Mouse (Mus musculus) ES-E14 (cell line): Measurements from ENCODE around the gene Rasgef1b. TPM values are rescaled to one million over a fixed set of nuclear protein-coding genes. Genes with fewer than 3 reads are reported as not detected.

ENCODE experiments used
- DNase-seq: peaks from one replicate; pipeline ENCODE4 v3.0.0-alpha.2; 2013; ENCODE audit warnings: low read depth, low spot score
- H3K27ac ChIP-seq: 2 replicates; pipeline ENCODE4 v1.5.1; 2012; ENCODE audit warnings: low read depth, mild to moderate bottlenecking, low read length, moderate library complexity, mixed read lengths; ENCODE audit not compliant: poor library complexity, insufficient read depth, severe bottlenecking
- H3K36me3 ChIP-seq: 2 replicates; pipeline ENCODE4 v1.6.1; 2012; ENCODE audit warnings: mild to moderate bottlenecking, low read length, moderate library complexity, mixed read lengths; ENCODE audit not compliant: control insufficient read depth, poor library complexity, insufficient read depth, severe bottlenecking
- H3K4me1 ChIP-seq, 2 experiments: fragments of 150-350 bp in 1 of 2; sonication (generic) in 1 of 2; 2 replicates each; pipeline ENCODE4 v1.6.1; 2012; ENCODE audit warnings: low read length in 2 of 2, mild to moderate bottlenecking in 1 of 2, mixed read lengths in 1 of 2; ENCODE audit not compliant: control insufficient read depth in 2 of 2, insufficient read depth in 2 of 2, poor library complexity in 1 of 2
- H3K4me3 ChIP-seq, 2 experiments: fragments of 150-350 bp in 1 of 2; sonication (generic) in 1 of 2; 2 replicates each; pipeline ENCODE4 v1.5.1; 2012; ENCODE audit warnings: low read length in 2 of 2, low read depth in 1 of 2, mild to moderate bottlenecking in 1 of 2, mixed read lengths in 1 of 2; ENCODE audit not compliant: insufficient read depth in 1 of 2, poor library complexity in 1 of 2, severe bottlenecking in 1 of 2
- H3K9ac ChIP-seq: 2 replicates; pipeline ENCODE4 v1.6.1; 2012; ENCODE audit warnings: low read depth, mild to moderate bottlenecking, low read length, mixed read lengths; ENCODE audit not compliant: poor library complexity, insufficient read depth, severe bottlenecking
- H3K9me3 ChIP-seq: fragments of 150-350 bp; sonication (generic); 2 replicates; pipeline ENCODE4 v1.6.1; 2012; ENCODE audit warnings: low read depth, mild to moderate bottlenecking, low read length; ENCODE audit not compliant: control insufficient read depth, insufficient read depth
- CHD2 ChIP-seq: IDR thresholded peaks from 2 replicates; pipeline ENCODE4 v1.6.1; 2014; ENCODE audit warnings: mild to moderate bottlenecking, low read depth, low read length, inconsistent platforms
- HCFC1 ChIP-seq: IDR thresholded peaks from 2 replicates; pipeline ENCODE4 v1.6.1; 2012; ENCODE audit warnings: low read length, inconsistent platforms, borderline replicate concordance; ENCODE audit not compliant: insufficient read depth
- MAFK ChIP-seq: IDR thresholded peaks from 2 replicates; pipeline ENCODE4 v1.6.1; 2014; ENCODE audit warnings: mild to moderate bottlenecking, low read depth, low read length, inconsistent platforms; ENCODE audit not compliant: insufficient read depth
- ZC3H11A ChIP-seq: IDR thresholded peaks from 2 replicates; pipeline ENCODE4 v1.6.1; 2012; ENCODE audit warnings: low read depth, mild to moderate bottlenecking, inconsistent platforms, low read length, borderline replicate concordance
- ZNF384 ChIP-seq: IDR thresholded peaks from 2 replicates; pipeline ENCODE4 v1.6.1; 2012; ENCODE audit warnings: low read depth, low read length, inconsistent platforms
- in situ Hi-C, 2 experiments: fragments of 600-800 bp; cut with MboI; formaldehyde crosslinking; loops; one replicate each; pipeline ENCODE4 v1.15.1; 2025; ENCODE audit warnings: low sequenced_read_pairs in 2 of 2, inconsistent platforms in 1 of 2; ENCODE audit not compliant: unreplicated experiment in 2 of 2
- total RNA-seq: library from RNA; depleted of rRNA; stranded (reverse); fragments of 300-350 nt; gene quantifications from 2 replicates; pipeline ENCODE4 v1.2.3, GENCODE M21; 2012

Rasgef1b gene
- total RNA-seq, 1 experiment = 2.8 TPM

DNA sequence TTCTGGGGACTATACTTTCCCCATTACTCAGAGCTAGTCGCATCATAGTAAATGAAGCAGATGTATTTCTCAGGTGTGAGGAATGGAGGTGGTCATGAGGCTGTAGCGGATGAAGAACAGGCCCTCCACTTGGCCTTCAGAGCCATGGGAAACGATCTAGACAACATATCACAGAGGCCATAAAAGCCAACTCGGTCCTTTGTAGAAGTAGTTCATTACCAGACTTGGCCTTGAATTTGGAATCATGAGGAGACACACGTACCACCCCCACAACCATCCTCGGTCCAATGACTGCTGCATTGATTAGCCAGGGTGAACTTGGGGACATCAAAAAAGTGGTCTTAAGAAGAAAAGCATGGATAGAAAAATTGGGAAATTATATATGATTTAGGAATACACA, 442.8 kb downstream of the Rasgef1b start:
- no peak overlapping the region for H3K9ac ChIP-seq
- H3K9me3 ChIP-seq = no peaks in the 10 kb centered on the region
- no peak overlapping the region for H3K4me3 ChIP-seq
- no peak overlapping the region for H3K27ac ChIP-seq
- DNase-seq = no peak
- H3K4me1 ChIP-seq = peaks cover 0 to 5% of the 10 kb centered on the region in 2 experiments; a peak in 1 of 4 replicates
- no peaks in the 10 kb centered on the region for H3K36me3 ChIP-seq
- TF ChIP-seq CHD2 = no peak
- TF ChIP-seq MAFK = no peak
- no peak for TF ChIP-seq ZNF384
- TF ChIP-seq ZC3H11A = no peak
- in situ Hi-C loops = no loop called here

DNA sequence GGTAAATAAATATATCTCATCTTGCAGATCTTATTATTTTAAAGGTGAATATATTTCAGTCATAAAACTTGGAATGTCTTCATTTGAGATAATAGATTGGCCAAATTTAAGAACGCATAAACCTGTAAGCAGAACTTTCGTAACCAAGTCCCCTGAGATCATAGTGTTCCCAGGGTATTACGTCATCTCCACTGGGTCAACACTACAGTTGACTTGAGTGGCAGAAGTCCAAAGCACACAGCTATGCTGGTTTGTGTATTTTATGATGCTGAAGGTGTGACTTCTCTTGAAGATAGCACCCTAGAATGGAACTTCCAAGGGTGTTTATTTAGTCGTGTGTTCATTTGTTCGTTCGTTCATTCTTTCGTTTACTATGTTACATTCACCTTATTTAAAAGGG, 444.5 kb downstream of the Rasgef1b start:
- no peak overlapping the region for H3K9ac ChIP-seq
- H3K4me1 ChIP-seq = peaks cover 0 to 5% of the 10 kb centered on the region in 2 experiments; a peak in 1 of 4 replicates
- no peak overlapping the region for H3K4me3 ChIP-seq
- no peaks in the 10 kb centered on the region for H3K36me3 ChIP-seq
- H3K9me3 ChIP-seq = no peaks in the 10 kb centered on the region
- in situ Hi-C loops = no loop called here
- TF ChIP-seq ZC3H11A = no peak
- TF ChIP-seq ZNF384 = no peak
- TF ChIP-seq HCFC1 = no peak
- TF ChIP-seq MAFK = no peak
- no peak for TF ChIP-seq CHD2
- no peak overlapping the region for H3K27ac ChIP-seq
- DNase-seq = no peak

DNA sequence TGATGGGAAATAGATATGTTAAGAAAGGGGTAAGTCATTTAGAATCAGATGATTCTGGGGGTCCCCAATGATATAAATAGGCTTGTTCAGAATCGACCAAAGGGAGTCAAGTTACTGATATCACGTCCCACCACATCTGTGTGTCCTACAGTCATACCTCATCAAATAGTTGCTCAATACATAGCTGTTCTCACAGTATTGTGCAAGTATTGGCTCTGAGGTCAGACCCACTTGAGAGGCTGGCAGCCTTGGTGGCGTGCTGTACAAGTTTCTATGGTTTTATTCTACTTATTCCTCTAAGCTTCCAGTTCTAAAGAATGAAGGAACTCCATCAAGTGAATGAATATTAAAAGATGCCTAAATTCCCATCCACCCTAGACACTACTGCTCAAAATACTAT, 445.2 kb downstream of the Rasgef1b start:
- no peaks in the 10 kb centered on the region for H3K9me3 ChIP-seq
- no peak overlapping the region for H3K27ac ChIP-seq
- no peak overlapping the region for H3K9ac ChIP-seq
- H3K4me1 ChIP-seq = peaks cover 0 to 5% of the 10 kb centered on the region in 2 experiments; a peak in 1 of 4 replicates
- H3K36me3 ChIP-seq = no peaks in the 10 kb centered on the region
- in situ Hi-C loops = no loop called here
- no peak overlapping the region for H3K4me3 ChIP-seq
- DNase-seq = no peak
- TF ChIP-seq CHD2 = no peak

DNA sequence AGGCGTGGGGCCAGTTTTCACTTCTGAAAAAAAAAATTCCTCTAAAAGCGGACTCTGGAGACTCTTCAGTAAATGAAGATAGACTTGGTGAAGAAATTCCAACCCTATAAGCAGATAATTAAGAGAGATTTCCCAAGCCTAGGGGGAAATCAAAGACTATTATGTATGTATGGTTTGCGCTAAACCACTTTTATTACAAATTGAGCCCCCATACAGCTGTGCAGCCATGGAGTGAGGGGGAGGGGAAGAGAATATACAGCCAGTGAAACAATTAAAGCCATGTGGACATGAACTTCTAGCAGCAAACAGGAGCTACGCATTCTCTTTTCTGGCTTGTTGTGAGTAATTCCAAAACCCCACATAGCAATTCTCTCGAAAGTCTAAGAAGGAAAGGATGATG, 448.3 kb downstream of the Rasgef1b start:
- Histone ChIP-seq H3K9ac (no peak overlapping the region), H3K36me3 (no peaks in the 10 kb centered on the region), H3K4me1 (no peaks in the 10 kb centered on the region), H3K9me3 (no peaks in the 10 kb centered on the region), H3K27ac (no peak overlapping the region), H3K4me3 (no peak overlapping the region)
- in situ Hi-C loops = no loop called here
- TF ChIP-seq CHD2 (no peak), MAFK (no peak), HCFC1 (no peak), ZC3H11A (no peak), ZNF384 (no peak)
- DNase-seq = no peak

GRCm38 (mm10) chr5:99279016-99279757, 449.7 kb downstream of the Rasgef1b start:
- no peaks in the 10 kb centered on the region for H3K36me3 ChIP-seq
- H3K4me3 ChIP-seq = no peak overlapping the region
- no peak overlapping the region for H3K9ac ChIP-seq
- no peak overlapping the region for H3K27ac ChIP-seq
- no peaks in the 10 kb centered on the region for H3K4me1 ChIP-seq
- H3K9me3 ChIP-seq = no peaks in the 10 kb centered on the region
- in situ Hi-C loops = no loop called here
- no peak for DNase-seq
- TF ChIP-seq MAFK = no peak
- no peak for TF ChIP-seq CHD2
- TF ChIP-seq ZC3H11A = no peak
